Mouse (Mus musculus) gastrocnemius, adult 18-20 months (tissue): ENCODE results near the gene B3galt4. TPM values are rescaled to one million over a fixed set of nuclear protein-coding genes. Genes with fewer than 3 reads are reported as not detected.
"Not testable (repeated sequence)": the region's sequence is repeated elsewhere in the genome, so short reads cannot be mapped to it uniquely, and the experiment has no call there.

Experiments used
- DNase-seq: peaks from one replicate; pipeline ENCODE4 v3.0.0; 2021; ENCODE audit warnings: low spot score
- long read RNA-seq, 2 experiments: library from polyadenylated mRNA; stranded (forward); transcript quantifications; one replicate each; pipeline ENCODE4 v2.0.0; 2021
- total RNA-seq, 2 experiments: library from RNA; stranded (reverse); gene quantifications; 2 replicates each; pipeline ENCODE4 v1.2.3; 2021

B3galt4 gene
- total RNA-seq: 1 to 10 TPM; 1.5 to 1.7 TPM
- long read RNA-seq, experiment 1: 0 reads
- long read RNA-seq, experiment 2: 0 reads

GRCm38 (mm10) chr17:33951021-33951946 is at the start of gene B3galt4:
TSS of gene B3galt4 (minus strand) at chr17:33951488.
- peak; percentile 56 for DNase-seq

- DNase-seq: not testable (repeated sequence)
Observed at GRCm38 (mm10) chr17:34000796-34001195, 49.5 kb upstream of the B3galt4 start.

- peak; percentile 93 for DNase-seq
Observed at GRCm38 (mm10) chr17:34000150-34000537, 48.9 kb upstream of the B3galt4 start, which contains the start of gene H2-K1. TSS of gene H2-K1 (minus strand) at chr17:34000347.

- DNase-seq: no peak
Observed at GRCm38 (mm10) chr17:33999341-34000149, 48.3 kb upstream of the B3galt4 start.

DNA sequence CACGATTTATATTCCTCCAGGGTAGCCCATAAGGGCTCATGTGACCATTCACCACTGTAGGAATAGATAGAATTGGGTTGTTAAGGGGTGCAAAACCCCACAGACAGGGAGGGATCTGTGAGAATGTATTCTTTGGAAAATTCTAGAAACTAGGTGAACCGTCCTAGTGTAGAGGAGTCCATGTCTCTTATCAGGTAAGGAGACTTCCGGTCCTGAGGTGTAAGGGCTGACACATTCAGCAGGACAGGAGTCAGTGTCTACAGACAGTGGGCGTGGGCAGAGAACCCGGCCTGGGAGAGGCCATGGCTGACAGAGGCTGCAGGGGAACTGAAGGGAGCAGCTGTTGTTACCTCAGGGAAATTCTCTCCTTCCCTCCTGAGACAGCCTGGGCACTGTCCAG is 47.4 kb upstream of the B3galt4 start:
- not testable (repeated sequence) for DNase-seq

DNA sequence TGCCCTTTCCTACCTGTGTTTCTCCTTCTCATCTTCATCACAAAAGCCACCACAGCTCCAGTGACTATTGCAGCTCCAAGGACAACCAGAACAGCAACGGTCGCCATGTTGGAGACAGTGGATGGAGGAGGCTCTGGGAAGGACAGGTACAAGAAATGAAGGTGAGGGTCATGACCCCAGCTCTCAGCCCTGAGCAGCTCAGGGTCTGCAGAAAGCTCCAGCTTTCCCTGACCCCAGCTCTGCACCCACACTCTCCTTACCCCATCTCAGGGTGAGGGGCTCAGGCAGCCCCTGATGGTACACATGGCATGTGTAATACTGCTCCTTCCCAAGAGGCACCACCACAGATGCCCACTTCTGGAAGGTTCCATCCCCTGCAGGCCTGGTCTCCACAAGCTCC is 45.7 kb upstream of the B3galt4 start:
- not testable (repeated sequence) for DNase-seq

GRCm38 (mm10) chr17:33995651-33996050 is 44.4 kb upstream of the B3galt4 start:
- DNase-seq: no peak

DNA sequence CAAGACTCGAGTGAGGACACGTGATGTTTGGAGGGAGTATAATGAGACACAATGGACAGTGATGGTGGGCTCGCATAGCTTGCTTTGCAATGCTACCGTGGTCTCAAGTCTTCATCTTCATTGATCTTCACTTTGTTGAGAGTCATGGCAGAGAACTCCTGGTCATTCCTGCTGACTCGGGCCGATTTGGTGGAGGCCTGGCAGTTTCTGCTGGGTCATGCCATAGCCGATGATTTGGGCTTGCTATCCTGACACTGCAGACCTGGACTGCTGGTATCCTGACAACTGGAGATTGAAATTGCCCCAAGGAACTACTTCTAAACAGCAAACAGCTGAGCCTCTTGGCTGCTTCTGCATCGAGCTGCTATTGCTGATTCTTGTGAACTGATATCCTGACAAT is 43.7 kb upstream of the B3galt4 start:
- no peak for DNase-seq

GRCm38 (mm10) chr17:33991788-33992664 is 40.7 kb upstream of the B3galt4 start:
- peak; percentile 54 for DNase-seq

- DNase-seq: peak; percentile 61
Observed at GRCm38 (mm10) chr17:33982136-33982535, 30.8 kb upstream of the B3galt4 start.

DNA sequence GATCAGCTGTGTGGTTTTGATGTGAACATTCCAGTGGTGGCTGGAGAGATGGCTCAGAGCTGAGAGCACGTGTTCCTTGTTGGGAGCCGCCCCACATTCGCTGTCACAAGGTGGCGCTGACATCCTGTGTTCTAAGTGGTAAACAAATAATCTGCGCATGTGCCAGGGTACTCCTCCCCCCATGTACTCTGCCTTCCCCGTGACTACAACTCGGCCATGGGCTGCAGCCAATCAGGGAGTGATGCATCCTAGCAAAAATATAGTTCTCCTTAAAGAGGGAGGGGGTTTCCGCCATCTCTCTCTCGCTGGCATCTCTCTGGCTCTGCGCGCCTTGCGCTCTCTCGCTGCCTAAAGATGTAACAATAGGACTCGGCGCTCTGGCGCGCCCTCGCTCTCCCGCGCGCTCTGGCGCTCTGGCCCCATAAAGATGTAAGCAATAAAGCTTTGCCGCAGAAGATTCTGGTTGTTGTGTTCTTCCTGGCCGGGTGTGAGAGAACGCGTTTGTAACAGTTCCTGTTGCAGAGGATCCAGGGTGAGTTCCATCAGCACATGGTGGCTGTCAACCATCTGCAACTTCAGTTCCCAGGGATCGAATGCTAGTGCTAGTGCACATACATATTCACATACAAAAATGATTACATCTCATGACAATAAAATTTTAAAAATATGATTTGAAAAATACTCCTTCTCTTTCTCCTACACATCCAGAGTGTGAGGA is 30.1 kb upstream of the B3galt4 start:
- DNase-seq: peak; percentile 91

DNA sequence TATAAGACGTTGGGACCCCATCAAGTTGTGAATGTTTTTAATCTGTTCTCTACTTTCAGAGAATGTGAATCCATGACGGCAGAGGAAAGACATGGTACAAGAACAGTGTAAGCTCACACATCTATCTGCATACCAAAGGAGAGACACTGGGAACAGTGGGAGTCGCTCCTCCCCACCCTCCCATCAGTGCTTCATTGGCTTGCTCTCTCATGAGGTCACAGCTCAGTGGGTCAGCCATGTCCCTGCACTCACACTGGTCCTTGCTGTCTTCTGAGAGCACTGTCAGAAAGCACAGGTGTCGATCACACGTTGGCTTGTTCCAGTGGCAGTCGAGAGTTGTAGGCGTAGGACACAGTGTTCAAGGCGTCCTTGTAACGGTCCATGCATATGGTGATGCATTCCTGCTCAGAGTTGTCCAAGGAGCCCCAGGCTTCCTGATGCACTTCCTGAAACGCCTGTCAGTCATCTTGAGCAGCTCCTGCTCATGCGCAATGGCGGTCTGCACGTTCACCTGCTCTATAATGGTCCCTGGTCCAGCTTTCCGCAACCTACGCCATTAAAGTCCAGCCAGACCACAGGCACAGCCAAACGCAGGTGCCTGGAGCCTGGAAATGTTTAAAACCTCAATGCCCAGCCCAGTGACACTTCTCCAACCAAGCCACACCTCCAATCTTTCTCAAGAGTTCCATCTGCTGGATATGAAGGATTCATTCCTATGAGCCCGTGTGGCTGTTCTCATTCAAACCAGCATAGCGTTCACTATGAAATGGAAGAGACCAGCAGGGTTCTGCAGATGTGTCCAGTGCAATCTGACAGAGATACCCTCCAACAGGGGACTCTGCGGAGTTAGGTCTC is 29.1 kb upstream of the B3galt4 start:
- no peak for DNase-seq

DNA sequence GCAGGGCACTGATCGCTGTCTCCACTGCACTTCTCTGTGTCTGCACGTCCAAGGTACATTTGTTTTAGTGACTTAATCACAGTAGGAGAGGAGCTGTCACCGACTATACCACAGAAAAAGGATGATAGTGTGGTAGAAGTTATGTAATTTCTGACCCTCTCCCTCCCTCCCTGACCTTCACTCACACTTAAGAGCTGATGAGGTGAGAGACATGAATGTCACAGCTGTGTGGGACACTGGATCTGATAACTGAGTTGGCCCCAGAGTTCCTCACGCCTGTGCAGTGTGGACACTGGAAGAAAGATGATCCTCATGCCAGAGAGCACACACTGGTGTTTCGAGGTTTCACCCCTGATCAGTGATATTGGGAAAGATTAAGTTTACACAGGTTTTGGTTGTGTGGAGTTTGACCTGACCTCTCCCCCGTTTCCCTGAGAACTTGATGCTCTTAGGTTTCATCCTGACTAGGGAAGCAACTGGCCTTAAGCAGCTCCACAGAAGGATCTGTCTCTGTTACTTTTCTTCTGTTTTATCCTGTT is 28.3 kb upstream of the B3galt4 start:
- DNase-seq: no peak

DNA sequence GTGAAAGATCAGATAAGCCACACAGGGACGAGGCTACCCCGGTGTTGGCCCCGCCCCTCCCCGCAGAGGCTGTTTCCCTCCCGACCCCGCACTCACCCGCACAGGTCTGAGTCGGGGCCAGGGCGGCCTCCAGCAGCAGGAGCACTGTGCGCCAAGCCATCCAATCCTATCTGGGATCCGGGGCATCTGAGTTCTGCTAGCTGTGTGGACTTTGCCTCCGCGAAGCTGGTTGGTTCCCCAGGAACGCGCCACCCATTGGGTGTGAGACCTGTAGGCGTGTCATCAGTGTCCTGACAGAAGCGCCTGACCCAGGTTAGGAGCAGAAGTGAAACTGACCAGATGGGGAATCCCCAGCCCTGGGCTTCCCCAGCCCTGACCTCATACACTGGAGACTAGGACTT is 27.3 kb upstream of the B3galt4 start:
- DNase-seq: peak; percentile 85

DNA sequence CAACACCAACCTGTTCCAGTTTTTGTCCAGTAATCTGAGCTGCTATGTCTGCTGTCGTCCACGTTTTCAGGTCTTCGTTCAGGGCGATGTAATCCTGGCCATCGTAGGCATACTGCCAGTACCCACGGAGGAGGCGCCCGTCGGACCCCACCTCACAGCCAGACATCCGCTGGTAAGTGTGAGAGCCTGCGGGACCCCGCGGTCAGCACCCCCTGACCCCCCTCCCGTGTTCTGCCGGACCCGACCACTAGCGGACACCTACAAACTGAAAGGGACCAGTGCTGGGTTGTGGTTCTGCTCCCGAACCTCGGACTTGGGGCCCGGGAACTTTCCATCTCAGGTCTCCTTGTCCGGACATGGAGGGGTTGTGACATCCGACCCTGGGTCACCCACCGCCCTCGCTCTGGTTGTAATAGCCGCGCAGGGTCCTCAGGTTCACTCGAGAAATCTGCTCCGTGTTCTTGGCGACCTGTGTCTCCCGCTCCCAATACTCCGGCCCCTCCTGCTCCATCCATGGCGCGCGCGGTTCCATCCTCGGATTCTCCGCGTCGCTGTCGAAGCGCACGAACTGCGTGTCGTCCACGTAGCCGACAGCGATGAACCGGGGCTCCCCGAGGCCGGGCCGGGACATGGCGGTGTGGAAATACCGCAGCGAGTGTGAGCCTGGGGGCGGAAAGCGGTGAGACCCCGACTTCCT is 26.7 kb upstream of the B3galt4 start:
- DNase-seq: no peak

DNA sequence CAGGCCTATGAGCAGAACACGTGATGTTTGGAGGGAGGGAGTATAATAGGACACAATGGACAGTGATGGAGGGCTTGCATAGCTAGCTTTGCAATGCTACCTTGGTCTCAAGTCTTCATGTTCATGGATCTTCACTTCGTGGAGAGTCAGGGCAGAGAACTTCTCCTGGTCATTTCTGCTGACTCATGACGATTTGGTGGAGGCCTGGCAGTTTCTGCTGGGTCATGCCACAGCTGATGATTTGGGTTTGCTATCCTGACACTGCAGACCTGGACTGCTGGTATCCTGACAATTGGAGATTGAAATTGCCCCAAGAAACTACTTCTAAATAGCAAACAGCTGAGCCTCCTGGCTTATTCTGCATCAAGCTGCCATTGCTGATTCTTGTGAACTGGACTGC is 22.3 kb upstream of the B3galt4 start:
- DNase-seq: no peak

- DNase-seq: no peak
Observed at GRCm38 (mm10) chr17:33972691-33973090, 21.4 kb upstream of the B3galt4 start.

DNA sequence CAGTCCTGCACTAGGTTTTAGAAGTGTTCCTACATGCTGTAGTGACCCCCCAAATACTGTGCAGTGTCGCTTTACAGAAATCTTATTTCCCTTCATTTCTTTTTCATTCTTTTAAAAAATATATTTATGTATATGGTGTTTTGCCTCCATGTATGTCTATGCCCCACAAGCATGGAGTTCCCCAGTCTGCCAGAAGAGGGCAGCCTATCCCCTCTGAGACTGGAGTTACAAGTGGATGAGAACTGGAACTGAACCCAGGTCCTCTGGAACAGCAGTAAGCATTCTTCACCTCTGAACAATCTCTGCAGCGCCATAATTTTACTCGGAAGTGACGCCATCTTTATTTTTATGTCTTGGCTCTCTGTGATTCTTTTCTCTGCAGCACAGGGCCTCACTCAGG is 18.1 kb upstream of the B3galt4 start:
- DNase-seq: no peak

- peak; percentile 54 for DNase-seq
Observed at GRCm38 (mm10) chr17:33968927-33969326, 17.6 kb upstream of the B3galt4 start.
